Mouse (Mus musculus) kidney, postnatal 25 days (tissue): ENCODE measurements around the gene Sumo1.
A peak's percentile ranks its signal among the peaks of the same experiment; 100 is the strongest.
"Not testable (repeated sequence)": the region's sequence is repeated elsewhere in the genome, so short reads cannot be mapped to it uniquely, and the experiment has no call there.

Source experiments
- DNase-seq, 2 experiments: peaks; one replicate each; pipeline ENCODE4 v3.0.0; 2021; ENCODE audit warnings: mixed read lengths in 2 of 2

Gene Sumo1

DNA sequence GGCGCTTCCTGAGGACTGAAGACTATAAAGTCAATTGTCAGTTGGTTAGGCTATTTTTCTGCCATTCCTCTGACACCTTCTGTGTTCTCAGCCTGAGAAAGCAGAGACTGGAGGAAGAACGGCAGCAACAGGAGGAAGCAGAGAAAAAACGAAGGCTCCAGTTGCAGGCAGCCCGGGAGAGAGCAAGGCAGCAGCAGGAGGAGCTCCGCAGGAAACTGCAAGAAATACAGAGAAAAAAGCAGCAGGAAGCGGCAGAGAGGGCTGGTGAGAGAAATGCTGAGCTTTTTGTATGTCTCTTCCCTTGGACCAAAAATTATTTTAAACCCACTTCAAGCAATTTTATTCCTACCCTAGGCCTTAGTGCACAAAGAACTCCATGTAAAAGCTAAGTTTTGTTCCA lies 37.6 kb downstream of the Sumo1 start:
- no peak for DNase-seq

DNA sequence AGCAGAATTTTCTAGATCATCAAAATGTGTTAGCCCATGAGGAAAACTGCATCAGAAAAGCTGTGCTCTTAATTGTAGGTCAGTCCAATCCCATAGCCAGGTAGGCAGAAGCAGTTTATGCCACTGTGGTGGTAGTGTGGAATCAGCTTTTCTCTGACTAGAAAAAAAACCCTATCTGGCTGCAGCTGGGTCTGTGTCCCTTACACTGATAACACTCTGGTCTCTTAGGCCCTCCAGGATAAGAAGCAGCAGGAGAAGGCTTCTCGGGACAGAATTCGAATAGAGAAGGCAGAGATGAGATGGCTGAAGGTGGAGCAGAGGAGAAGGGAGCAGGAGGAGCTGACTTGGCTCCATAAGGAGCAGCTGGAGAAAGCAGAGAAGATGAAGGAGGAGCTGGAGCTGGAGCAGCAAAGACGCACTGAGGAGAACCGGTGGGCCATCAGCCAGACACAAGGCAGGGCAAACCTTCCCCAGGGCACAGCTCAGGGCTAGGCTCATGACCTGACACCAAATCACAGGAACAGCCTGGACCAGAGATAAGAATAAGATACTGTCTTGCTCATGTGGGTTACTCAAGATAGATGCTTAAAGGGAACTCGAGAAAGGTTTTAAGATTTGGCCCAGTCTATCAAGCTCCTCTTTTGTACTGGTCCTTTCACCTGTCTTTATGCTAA lies 38.5 kb downstream of the Sumo1 start:
- no peak for DNase-seq

DNA sequence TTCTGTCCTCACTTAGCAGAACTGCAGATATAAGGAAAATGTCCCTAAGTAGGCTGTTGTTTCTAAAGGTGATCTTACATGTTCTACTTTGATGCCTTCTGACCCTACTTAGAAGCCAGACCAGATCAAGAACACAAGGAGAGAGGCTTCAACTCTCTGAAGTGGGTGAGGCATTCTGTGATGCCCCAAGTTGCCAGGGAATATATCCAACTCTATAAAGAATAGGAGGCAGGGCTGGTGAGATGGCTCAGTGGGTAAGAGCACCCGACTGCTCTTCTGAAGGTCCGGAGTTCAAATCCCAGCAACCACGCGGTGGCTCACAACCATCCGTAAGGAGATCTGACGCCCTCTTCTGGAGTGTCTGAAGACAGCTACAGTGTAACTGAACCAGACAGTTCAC lies 40.3 kb downstream of the Sumo1 start:
- not testable (repeated sequence) for DNase-seq

DNA sequence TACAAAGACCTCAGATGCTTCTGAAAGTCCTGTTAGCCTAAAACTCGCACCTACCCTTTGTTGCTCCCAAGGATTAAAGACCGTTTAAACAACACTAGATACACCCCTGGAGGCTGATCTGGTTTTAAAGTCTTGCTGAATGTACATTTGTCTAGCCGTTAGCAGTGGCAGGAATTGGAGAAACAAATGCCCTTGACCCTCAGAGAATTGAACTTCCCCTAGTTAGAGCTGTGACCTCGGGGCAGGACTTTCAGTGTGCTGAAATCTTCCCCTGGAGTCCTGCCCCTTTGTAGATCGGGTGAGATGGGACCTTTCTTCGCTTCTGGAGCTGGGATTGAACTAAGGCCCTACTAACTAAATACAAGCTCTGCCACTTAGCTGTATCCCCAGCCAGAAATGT lies 41.4 kb downstream of the Sumo1 start:
- DNase-seq, result no peak

DNA sequence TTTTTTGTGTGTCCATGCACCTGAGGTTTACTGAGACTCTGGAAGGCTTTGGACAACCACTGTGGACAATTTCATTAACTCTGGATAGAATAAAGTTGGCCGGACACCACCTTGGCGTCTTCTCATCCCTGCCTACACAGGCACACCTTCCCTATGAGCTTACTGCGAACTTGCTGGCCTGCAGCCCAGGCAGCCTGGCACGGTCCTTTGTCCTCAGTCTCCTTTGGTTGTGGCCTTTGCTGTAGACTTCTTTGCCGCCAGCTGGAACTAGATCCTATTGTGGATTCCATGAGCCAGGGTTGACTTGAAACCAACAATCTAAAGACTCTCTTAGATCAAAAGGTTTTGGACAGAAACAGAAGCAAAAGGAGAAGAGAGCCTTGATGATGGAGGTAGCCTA lies 45.2 kb downstream of the Sumo1 start:
- peak in 1 of 2 experiments; percentile 10 for DNase-seq

DNA sequence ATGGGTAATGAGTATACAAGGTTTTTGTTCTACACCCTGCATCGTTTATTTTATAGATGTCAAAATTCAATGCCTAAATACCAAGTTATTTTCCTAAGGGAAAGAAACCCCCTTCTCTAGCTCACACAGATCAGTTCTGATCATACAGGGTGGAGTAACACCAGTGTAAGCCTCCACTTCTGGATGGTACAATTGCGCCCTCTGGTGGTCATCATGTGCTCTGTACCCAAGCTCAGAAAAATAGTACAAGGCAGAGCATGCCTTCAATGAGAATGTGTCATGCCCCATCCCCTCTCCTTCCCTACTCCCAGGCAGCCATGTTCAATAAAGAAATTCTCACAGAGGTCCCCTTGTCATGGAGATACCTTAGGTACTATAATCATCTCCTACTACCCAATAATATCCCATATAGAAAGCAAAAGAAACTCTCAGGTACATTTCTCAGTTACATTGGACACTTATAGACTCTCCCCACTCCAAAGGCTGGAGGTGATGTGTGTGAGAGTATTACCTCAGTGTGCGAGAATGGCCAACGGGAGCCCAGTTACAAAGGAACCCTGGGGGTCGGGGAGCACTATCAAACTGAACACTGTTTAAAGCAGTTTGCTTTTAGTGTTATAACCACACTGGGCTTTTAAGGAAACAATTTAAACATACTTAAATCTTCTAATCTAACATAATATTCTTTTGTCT lies 47.2 kb downstream of the Sumo1 start:
- peak; percentile 66 to 80 for DNase-seq

DNA sequence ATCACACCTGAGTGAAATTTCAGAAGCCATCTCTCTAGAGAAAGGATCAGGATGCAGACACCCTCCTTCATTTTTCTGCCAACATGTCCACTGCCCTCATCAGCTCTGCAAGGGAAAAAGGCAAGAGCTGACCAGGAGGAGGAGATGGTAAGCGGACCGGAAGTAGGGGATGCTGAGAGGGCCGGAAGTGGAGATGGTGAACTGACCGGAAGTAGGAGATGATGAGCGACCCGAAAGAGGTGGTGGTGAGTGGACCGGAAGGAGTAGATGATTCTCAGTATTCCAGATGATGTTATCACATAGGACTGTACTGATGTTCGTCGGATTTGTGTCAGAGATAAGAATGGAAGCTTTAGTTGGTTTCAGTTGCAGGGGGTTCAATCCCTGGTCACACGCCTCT lies 51.4 kb downstream of the Sumo1 start:
- no peak for DNase-seq

DNA sequence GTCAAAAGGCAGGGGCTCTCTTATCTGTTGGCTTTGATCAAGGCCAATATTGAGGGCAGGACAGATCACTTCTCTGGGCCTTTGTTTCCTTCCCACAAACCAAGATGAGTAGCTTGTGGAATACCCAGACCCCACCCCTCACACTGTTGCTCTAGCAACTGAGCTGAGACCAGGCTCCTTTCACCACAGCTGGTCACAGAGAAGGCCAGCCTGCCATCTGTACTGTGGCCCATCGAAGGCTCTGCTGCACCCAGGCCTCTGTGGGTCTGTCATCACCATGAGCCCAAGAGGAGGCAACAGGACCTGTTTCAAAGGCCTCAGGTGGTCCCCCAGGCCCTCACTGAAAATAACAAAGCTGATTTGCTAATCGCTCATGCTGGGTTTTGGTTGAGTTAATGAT lies 55.6 kb downstream of the Sumo1 start:
- DNase-seq, result no peak

DNA sequence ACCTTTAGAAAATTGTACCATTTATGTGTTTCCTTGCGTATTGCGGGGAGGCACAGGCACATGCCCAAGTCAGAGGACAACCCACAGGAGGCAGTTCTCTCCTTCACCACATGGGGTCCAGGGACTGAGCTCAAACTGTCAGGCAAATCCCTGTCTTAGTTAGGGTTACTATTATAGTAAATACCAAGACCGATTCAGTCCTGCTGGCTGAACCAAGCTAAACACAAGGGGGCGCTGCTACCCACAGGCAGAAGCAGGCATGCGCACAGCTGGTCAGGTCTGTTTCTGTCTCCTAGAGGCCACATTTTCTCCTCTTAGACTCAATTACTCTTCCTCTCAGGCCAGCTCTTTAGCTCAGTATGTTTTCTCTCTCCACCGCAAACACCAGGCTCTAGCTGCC lies 56.8 kb downstream of the Sumo1 start:
- DNase-seq, result peak; percentile 63 to 70

DNA sequence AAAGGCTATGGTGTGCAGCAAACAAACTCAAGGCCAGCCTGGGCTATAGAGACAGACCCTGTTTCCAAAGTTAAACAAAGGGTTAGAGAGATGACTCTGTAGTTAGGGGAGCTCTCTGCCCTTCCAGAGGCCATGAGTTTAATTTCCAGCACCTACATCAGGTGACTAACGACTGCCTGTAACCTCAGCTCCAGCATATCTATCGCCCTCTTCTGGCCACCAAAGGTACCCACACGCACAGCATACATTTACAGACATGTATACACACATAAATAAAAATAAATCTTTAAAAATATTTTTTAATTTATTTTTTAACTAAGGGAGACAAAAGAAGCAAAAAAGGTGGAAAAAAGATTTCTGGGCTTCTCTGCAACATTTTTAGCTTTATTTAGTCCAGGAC lies 59.7 kb downstream of the Sumo1 start:
- no peak for DNase-seq

DNA sequence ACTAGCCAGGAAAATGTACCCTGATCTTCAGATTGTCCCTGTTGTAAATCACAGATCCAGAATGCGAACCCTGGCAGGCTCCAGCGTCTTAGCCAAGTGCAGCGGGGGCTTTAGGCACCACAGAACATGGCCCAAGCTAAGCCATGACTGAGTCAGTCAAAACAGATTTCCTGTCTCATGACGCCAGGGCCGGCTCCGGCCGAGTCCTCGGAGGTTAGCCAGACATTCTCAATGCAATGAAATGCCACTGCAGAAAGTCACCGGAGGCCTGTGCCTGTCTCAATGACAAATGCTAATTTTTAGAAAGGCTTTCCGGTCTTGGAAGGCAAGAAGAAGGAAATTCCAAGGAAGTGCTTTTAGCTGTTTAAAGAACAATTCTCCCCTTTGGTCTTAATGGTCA lies 60.7 kb downstream of the Sumo1 start:
- peak; percentile 71 to 83 for DNase-seq

DNA sequence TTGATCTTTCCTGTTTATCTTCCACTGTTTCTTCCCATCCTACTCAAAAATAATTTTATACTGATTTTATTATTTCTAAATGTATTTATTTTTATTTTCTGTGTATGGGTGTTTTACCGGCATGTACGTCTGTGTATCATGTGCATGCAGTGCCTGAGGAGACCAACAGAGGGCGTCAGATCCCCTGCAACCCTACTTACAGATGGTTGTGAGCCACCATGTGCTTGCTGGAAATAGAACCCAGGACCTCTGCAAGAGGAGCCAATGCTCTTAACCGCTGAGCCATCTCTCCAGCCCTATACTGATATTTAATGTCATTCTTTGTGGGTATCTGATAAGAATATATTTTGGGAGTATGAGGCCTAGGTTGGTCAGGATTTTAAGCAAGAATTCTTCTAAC lies 61.2 kb downstream of the Sumo1 start:
- DNase-seq, result peak in 1 of 2 experiments; percentile 26

DNA sequence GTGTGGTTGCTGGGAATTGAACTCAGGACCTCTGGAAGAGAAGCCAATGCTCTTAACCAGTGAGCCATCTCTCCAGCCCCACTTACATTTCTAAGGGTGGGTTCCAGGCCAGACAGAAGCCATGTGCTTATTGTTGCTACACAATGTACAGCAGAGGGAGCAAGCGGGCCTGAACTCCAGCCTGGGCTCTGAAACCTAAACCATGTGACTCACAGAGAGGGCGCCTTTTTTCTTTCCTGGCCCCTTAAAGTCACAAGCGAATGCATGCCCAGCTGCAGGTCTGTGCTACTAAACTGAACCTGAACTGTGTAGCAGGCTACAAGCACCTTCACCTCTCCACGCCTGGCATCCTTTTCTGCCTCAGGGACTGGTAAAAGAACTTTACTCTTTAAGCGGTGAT lies 61.7 kb downstream of the Sumo1 start:
- DNase-seq, result no peak

DNA sequence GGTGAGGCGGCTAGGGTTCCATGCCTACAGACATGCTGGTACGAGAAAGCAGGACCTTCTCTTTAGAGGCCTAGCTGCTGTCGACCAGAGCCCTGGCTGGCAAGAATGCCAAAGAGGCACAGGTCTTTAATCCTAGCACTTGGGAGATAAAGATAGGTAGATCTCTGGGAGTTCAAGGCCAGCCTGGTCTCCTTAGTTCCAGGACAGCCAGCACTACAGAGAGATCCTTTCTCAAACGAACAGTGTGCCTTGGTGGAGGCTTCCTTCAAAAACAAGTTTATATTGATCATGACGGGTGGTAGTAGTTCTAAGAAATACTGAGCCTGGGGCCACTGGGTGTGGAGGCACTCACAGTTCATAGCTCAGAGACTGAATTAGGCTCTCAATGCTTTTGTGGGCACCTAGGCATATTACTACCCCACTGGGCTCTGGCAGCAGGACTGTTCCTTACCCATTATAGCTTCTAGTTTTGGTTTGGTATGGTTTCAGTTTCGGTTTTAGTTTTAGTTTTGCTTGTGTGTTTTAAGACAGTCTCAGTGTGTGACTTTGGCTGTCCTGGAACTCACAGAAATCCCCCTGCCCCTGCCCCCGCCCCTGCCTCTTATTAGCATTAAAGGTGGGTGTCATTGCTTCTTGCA lies 62.4 kb downstream of the Sumo1 start:
- DNase-seq, result no peak

DNA sequence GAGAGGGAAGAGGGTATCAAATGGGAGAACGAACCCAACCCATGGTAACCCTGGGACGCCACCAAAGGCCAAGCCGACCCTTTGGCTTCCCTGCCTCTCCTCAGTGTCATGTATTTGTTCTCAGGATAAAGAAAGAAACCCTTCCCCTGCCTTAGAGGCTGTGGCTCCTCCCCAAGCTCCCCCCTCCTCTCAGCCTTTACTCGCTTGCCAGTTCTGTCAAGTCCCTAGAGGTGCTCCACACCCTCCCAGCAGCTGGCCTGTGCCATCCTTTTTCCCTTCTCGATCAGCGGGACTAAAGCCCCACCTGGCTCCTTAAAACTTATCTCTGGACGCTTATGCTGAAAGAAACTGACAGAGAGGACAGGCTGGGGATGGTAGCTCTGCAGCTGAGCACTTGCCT lies 63.6 kb downstream of the Sumo1 start:
- peak in 1 of 2 experiments; percentile 0 for DNase-seq

DNA sequence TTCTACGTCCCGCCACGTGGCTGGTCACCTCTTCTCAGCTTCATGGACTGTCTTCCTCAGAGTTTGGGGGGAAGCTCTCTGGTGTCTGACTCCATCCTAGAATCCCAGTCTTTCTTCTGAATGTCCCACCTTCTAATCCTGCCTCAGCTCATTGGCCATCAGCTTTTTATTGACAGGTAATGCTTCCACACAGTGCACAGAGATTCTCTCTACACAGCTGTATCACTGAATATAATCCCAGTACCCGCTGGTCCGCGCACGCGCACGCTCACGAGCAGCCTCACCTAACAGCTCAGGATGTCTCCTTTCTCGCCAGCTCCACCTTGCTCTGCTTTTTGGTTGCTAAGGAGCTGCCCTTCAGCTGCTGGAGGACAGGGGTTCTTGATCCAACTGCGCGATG lies 64.2 kb downstream of the Sumo1 start:
- DNase-seq, result no peak

DNA sequence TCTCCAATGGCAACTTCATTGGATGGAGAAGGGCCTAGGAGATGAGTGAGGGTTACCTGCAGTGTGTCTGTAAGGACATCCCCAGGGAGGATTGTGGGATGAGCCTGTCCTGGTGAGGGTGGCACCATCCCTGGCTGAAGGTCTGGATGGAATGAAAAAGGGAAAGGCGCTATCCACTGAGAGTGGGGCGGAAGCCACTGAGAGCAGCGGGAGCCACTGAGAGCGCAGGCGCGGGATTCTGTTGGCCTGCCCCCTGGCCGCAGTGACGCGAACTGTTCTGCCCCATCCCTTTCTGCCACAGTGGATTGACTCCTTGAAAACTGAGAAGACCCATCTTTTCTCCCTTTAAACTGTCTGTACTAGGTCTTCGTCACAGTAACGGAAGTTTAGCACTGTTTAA lies 66.7 kb downstream of the Sumo1 start:
- no peak for DNase-seq

DNA sequence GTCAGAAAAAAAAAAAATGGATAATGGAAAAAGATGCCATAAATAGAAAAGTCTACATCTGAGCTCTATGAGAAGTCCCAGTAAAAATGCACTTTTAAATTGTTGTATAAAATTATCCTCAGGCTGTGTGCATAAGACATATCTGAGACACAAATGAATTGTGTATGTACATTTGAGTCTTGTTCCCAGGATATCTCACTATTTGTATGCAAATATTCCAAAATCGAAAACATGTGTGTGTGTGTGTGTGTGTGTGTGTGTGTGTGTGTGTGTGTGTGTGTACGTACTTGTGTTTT lies 67.3 kb downstream of the Sumo1 start:
- DNase-seq, result no peak

DNA sequence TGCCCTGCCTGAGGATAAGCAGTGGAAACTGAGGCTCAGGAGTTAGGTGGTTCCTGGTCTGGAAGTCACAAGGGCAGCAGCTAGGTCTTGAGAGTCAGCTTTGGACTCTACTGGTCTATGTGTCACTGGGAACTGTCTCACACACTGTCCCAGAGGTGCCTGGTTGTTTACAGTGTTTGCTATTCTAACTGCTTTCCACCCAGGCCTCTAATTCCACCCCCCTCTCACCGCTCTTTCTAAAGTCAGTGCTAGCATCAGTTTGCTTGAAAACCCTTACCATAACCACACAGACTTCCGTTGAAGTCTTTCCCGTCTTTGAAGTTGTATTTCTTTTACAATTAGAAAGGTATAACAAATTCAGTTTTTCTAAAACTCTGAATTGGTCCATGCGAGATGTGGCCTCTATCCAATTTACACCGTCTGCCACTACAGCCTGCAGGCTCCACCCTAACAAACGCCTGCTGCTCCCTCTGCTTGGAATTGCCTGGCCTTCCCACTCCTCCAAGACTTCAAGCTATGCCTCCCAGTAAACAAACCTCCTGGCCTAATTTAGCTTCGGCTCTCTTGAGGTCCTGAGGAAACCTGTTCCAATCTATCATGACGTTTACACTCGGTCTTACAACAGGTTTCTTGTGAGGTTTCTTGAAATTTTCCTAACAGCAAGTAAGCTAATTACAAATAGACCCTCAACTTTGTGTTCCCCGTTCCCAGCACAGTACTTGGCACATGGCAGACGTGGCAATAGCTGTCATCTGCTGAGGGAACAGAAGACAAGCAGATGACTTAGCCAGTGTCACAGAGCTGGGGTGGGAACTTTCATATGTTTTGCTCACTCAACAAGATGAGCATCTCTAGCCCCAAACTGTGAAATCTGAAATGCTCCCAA lies 67.9 kb downstream of the Sumo1 start:
- DNase-seq, result no peak

DNA sequence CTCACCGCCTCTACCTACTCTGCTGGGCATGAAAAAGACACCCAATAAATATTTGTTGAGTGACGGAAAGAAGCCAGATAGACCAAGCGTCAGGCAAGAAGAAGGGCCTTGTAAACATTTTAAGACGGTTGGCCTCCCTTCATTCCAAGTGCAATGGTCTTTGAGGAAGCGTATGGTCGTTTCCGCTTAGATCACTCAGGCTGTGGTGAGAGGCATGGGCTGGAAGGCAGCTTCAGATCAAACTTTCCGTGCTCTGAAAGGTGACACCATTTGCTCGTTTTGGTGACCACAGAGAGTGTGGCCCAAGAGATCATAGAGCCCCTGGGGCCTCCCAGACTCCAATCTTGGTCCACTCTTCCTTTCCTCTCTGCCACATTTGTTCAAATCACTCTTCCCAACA lies 75.0 kb downstream of the Sumo1 start:
- DNase-seq, result no peak

DNA sequence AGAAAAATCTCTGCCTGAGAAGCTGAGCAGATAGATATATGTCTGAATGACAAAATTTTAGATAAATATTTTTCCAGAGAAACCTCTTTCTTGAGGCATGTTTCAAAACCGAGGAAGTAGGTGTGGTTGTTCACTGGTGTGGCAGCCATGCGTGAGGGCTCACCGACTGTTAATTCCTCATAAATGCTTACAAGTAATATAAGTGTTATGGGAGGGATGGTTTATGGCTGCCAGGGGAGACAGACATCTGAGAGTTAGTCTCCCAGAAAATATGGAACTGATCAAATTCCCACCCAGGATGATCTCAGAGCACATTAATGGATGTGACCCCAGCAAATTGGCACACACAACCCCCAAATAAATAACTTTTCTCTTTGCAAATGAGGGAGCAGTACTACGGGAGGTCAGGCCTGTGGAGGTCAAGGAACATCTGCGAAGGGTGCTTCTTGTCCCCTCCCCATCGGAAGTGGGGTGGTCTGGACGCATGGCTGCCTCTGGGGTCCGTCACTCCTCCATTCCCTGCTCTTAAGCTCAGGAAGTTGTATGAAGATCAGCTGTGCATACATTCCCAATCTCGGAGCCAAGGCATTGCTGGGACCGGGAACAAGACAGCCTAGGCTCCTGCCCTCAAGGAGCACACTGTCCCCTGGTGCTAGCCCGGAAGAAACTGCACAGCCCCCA lies 75.9 kb downstream of the Sumo1 start:
- no peak for DNase-seq

DNA sequence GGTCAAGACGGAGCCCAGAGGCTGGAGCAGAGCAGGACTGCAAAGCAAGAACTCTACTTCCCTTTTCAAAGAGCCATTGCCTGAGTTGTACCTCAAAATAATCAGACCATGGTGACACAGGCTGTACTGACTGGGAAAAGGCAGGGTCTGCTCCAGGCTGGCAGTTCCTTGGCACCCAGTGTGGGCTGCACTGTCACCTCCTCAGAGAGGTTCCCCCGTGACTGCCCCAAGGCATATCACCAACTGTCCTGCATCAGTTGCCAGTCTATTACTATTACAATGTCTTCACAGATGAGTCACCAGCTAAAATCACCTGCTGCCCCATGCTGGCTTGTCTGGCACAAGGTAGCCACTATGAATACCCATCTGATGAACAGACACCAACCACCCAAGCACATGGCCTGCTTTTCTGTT lies 77.0 kb downstream of the Sumo1 start:
- DNase-seq, result no peak

DNA sequence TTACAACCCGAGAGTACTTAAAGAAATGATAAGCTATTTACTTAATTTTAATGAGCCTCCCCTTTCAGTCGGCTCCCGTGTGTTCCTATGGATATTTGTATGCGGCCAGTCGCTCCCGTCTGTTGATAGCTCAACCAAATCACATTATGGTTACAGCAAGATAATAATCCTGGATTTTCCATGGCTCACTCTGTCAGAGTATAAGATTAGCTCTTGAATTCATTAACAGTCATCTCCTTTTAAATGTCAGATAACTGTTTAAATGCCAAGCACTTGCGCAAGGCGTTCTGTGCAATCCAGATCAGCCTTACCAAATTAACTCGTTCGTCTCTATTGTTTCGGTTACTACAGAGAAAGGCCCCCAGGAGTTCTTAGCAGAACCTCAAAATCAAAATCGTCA lies 77.8 kb downstream of the Sumo1 start:
- no peak for DNase-seq
